Mouse (Mus musculus): ENCODE data around the gene Fzd2. TPM values are rescaled to one million over a fixed set of nuclear protein-coding genes. Genes with fewer than 3 reads are reported as not detected.

Gene Fzd2
- total and polyA plus RNA-seq, 2 experiments from 2014 or later, result 3.9 to 17.3 TPM

GRCm38 (mm10) chr11:102629375-102629774, 25.2 kb downstream of the Fzd2 start:
- no peak for ATAC-seq (ENCODE audit: low FRiP score)
- TF ChIP-seq CTCF (IDR thresholded peaks at IDR 0.05), result no peak
- no peak overlapping the region for H3K4me3 ChIP-seq (ENCODE audit: low read depth, low read length)
- no peak overlapping the region for H3K27ac ChIP-seq (ENCODE audit: low read depth, low read length)
- no peak overlapping the region for H3K9ac ChIP-seq (replicated peaks; ENCODE audit: low read length, poor library complexity, severe bottlenecking)
- no peak overlapping the region for H3K4me2 ChIP-seq (ENCODE audit: low read depth, low read length, poor library complexity, severe bottlenecking)
- H3K36me3 ChIP-seq (ENCODE audit: insufficient read depth, low read length), result no peaks in the 10 kb centered on the region
- DNase-seq (ENCODE audit: low spot score), result no peak
- 0 out of 2 replicates have a peak, but pooled peaks cover under 1% of the 10 kb centered on the region for H3K4me1 ChIP-seq (ENCODE audit: insufficient read depth, low read length)
- no peaks in the 10 kb centered on the region for H3K9me3 ChIP-seq (ENCODE audit: low read length)
- H3K27me3 ChIP-seq (ENCODE audit: insufficient read depth, low read length), result no peaks in the 10 kb centered on the region
- WGBS, result 75% methylated on average over 8 of the region's 8 CpGs

- 24% methylated on average over 7 of the region's 7 CpGs for WGBS
- no peaks in the 10 kb centered on the region for H3K36me3 ChIP-seq (ENCODE audit: insufficient read depth, low read length)
- no peak for TF ChIP-seq CTCF (IDR thresholded peaks at IDR 0.05)
- H3K4me2 ChIP-seq (ENCODE audit: low read depth, low read length, poor library complexity, severe bottlenecking), result no peak overlapping the region
- H3K4me1 ChIP-seq (ENCODE audit: insufficient read depth, low read length), result no peaks in the 10 kb centered on the region
- no peaks in the 10 kb centered on the region for H3K9me3 ChIP-seq (ENCODE audit: low read length)
- ATAC-seq (ENCODE audit: low FRiP score), result no peak
- H3K27ac ChIP-seq (ENCODE audit: low read depth, low read length), result no peak overlapping the region
- no peak overlapping the region for H3K9ac ChIP-seq (replicated peaks; ENCODE audit: low read length, poor library complexity, severe bottlenecking)
- DNase-seq (ENCODE audit: low spot score), result no peak
- H3K27me3 ChIP-seq (ENCODE audit: insufficient read depth, low read length), result no peaks in the 10 kb centered on the region
- no peak overlapping the region for H3K4me3 ChIP-seq (ENCODE audit: low read depth, low read length)
Observed at GRCm38 (mm10) chr11:102630731-102631130, 26.5 kb downstream of the Fzd2 start.

- no peaks in the 10 kb centered on the region for H3K4me1 ChIP-seq (ENCODE audit: insufficient read depth, low read length)
- no peaks in the 10 kb centered on the region for H3K9me3 ChIP-seq (ENCODE audit: low read length)
- 36% methylated on average over 5 of the region's 5 CpGs for WGBS
- H3K4me3 ChIP-seq (ENCODE audit: low read depth, low read length), result no peak overlapping the region
- H3K27me3 ChIP-seq (ENCODE audit: insufficient read depth, low read length), result no peaks in the 10 kb centered on the region
- DNase-seq (ENCODE audit: low spot score), result no peak
- no peak overlapping the region for H3K4me2 ChIP-seq (ENCODE audit: low read depth, low read length, poor library complexity, severe bottlenecking)
- H3K36me3 ChIP-seq (ENCODE audit: insufficient read depth, low read length), result no peaks in the 10 kb centered on the region
- H3K27ac ChIP-seq (ENCODE audit: low read depth, low read length), result no peak overlapping the region
- no peak overlapping the region for H3K9ac ChIP-seq (replicated peaks; ENCODE audit: low read length, poor library complexity, severe bottlenecking)
- no peak for TF ChIP-seq CTCF (IDR thresholded peaks at IDR 0.05)
- no peak for ATAC-seq (ENCODE audit: low FRiP score)
Observed at GRCm38 (mm10) chr11:102631203-102631602, 27.0 kb downstream of the Fzd2 start.

- Histone ChIP-seq H3K27ac (ENCODE audit: low read depth, low read length) (no peak overlapping the region), H3K36me3 (ENCODE audit: insufficient read depth, low read length) (no peaks in the 10 kb centered on the region), H3K4me2 (ENCODE audit: low read depth, low read length, poor library complexity, severe bottlenecking) (peak overlapping the region; percentile 42), H3K9me3 (ENCODE audit: low read length) (no peaks in the 10 kb centered on the region), H3K9ac (replicated peaks; ENCODE audit: low read length, poor library complexity, severe bottlenecking) (no peak overlapping the region), H3K4me1 (ENCODE audit: insufficient read depth, low read length) (no peaks in the 10 kb centered on the region), H3K4me3 (ENCODE audit: low read depth, low read length) (0 out of 2 replicates have a peak overlapping the region, but pooled peaks have one; percentile 22), H3K27me3 (ENCODE audit: insufficient read depth, low read length) (no peaks in the 10 kb centered on the region)
- no peak for TF ChIP-seq CTCF (IDR thresholded peaks at IDR 0.05)
- WGBS, result 4% methylated on average over 11 of the region's 13 CpGs
- DNase-seq (ENCODE audit: low spot score) (no peak), ATAC-seq (ENCODE audit: low FRiP score) (no peak)
Observed at GRCm38 (mm10) chr11:102632725-102633124, 28.5 kb downstream of the Fzd2 start.

- Histone ChIP-seq H3K27ac (ENCODE audit: low read depth, low read length) (no peak overlapping the region), H3K9me3 (ENCODE audit: low read length) (no peaks in the 10 kb centered on the region), H3K4me3 (ENCODE audit: low read depth, low read length) (peak overlapping the region; percentile 22; the same call in 1 of the 2 replicates), H3K27me3 (ENCODE audit: insufficient read depth, low read length) (no peaks in the 10 kb centered on the region), H3K4me1 (ENCODE audit: insufficient read depth, low read length) (no peaks in the 10 kb centered on the region), H3K36me3 (ENCODE audit: insufficient read depth, low read length) (no peaks in the 10 kb centered on the region), H3K9ac (replicated peaks; ENCODE audit: low read length, poor library complexity, severe bottlenecking) (no peak overlapping the region), H3K4me2 (ENCODE audit: low read depth, low read length, poor library complexity, severe bottlenecking) (peak overlapping the region; percentile 42)
- no peak for TF ChIP-seq CTCF (IDR thresholded peaks at IDR 0.05)
- DNase-seq (ENCODE audit: low spot score) (peak; percentile 54), ATAC-seq (ENCODE audit: low FRiP score) (no peak)
- WGBS, result 20% methylated on average over 9 of the region's 9 CpGs
Observed at GRCm38 (mm10) chr11:102633379-102633778, 29.2 kb downstream of the Fzd2 start.

- Histone ChIP-seq H3K4me1 (ENCODE audit: insufficient read depth, low read length) (no peaks in the 10 kb centered on the region), H3K36me3 (ENCODE audit: insufficient read depth, low read length) (no peaks in the 10 kb centered on the region), H3K27ac (ENCODE audit: low read depth, low read length) (no peak overlapping the region), H3K27me3 (ENCODE audit: insufficient read depth, low read length) (no peaks in the 10 kb centered on the region), H3K4me2 (ENCODE audit: low read depth, low read length, poor library complexity, severe bottlenecking) (no peak overlapping the region), H3K9ac (replicated peaks; ENCODE audit: low read length, poor library complexity, severe bottlenecking) (no peak overlapping the region), H3K9me3 (ENCODE audit: low read length) (no peaks in the 10 kb centered on the region), H3K4me3 (ENCODE audit: low read depth, low read length) (no peak overlapping the region)
- ATAC-seq (ENCODE audit: low FRiP score) (no peak), DNase-seq (ENCODE audit: low spot score) (peak; percentile 71)
- no peak for TF ChIP-seq CTCF (IDR thresholded peaks at IDR 0.05)
- WGBS, result 26% methylated on average over 12 of the region's 12 CpGs
Observed at GRCm38 (mm10) chr11:102636887-102637286, 32.7 kb downstream of the Fzd2 start.
